Mouse (Mus musculus) myocyte (in vitro differentiated cells): Measurements from ENCODE around the gene Fndc3b.

ENCODE experiments used
- CEBPB ChIP-seq: IDR thresholded peaks from 2 replicates; pipeline ENCODE4 v1.6.1; 2011; ENCODE audit warnings: mild to moderate bottlenecking, moderate library complexity; ENCODE audit not compliant: poor library complexity, insufficient read depth, severe bottlenecking
- REST ChIP-seq: IDR thresholded peaks from one replicate; pipeline ENCODE4 v1.6.1; 2011; ENCODE audit warnings: mild to moderate bottlenecking, control low read depth, moderate library complexity; ENCODE audit not compliant: insufficient read depth, insufficient read length

DNA sequence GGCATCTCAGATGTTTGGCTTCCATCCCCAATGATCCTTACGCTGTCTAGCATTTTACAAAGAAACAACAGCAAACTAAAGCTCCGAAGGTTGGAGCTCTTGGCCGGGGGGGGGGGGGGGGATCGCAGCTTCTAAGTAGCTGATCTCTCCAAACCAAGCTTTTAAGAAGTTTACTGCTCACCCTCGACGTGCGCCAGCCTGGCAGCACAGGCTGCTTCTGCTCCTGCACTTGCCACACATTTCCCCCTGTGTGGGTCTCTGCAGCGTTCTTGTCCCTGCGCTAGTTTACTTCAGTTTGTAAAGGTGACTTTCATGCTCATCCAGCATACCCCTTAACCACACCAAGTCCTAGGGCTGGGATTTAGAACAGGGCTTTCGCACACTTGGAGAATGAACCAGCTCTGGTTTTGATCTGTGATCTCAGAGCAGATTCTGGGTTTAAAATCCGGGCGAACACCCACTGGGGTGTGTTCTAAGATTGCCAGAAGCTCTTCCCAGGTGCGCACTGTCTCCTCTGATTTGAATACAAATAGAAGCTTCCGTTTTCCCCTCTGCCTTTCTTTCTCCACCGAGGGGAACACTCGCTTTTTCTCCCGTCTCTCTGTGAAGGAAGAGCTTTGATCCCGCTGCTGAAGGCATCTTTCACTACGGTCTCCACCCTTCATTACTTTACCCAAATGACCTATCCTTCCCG is 340.4 kb downstream of the Fndc3b start:
- no peak for TF ChIP-seq CEBPB
- TF ChIP-seq REST = no peak
